Mouse (Mus musculus) MEL (cell line): ENCODE results near the gene Tirap.

ENCODE experiments used
- CHD2 ChIP-seq: IDR thresholded peaks from 2 replicates; pipeline ENCODE4 v1.6.1; 2011; ENCODE audit warnings: low read length, improper control_type of control experiment
- CTCF ChIP-seq, 3 experiments: IDR thresholded peaks in 2 of 3; conservative IDR thresholded peaks in 1 of 3; 2 replicates each; pipeline ENCODE4 v1.5.1; 2011 to 2012; ENCODE audit warnings: low read length in 3 of 3, low read depth in 2 of 3, mild to moderate bottlenecking in 2 of 3, improper control_type of control experiment in 1 of 3, inconsistent platforms in 1 of 3, mixed read lengths in 1 of 3, moderate library complexity in 1 of 3; ENCODE audit not compliant: control insufficient read depth in 1 of 3, insufficient read depth in 1 of 3, poor library complexity in 1 of 3, severe bottlenecking in 1 of 3
- EP300 ChIP-seq, 2 experiments: IDR thresholded peaks; 2 replicates each; pipeline ENCODE4 v1.6.1; 2011; ENCODE audit warnings: improper control_type of control experiment in 2 of 2, low read length in 2 of 2, low read depth in 1 of 2, mild to moderate bottlenecking in 1 of 2
- GATA1 ChIP-seq: IDR thresholded peaks from 2 replicates; pipeline ENCODE4 v1.6.1; 2011; ENCODE audit warnings: low read depth, low read length, improper control_type of control experiment
- HCFC1 ChIP-seq: IDR thresholded peaks from 2 replicates; pipeline ENCODE4 v1.6.1; 2012; ENCODE audit warnings: low read depth, mild to moderate bottlenecking, inconsistent platforms, low read length, improper control_type of control experiment, moderate library complexity
- NELFE ChIP-seq: IDR thresholded peaks from 2 replicates; pipeline ENCODE4 v1.6.1; 2011; ENCODE audit warnings: low read depth, low read length, improper control_type of control experiment
- POLR2A ChIP-seq, 2 experiments: IDR thresholded peaks; 2 replicates each; pipeline ENCODE4 v1.6.1; 2011 to 2012; ENCODE audit warnings: low read length in 2 of 2, mild to moderate bottlenecking in 2 of 2, control low read depth in 1 of 2, improper control_type of control experiment in 1 of 2, low read depth in 1 of 2, moderate library complexity in 1 of 2; ENCODE audit not compliant: control insufficient read depth in 1 of 2, insufficient read depth in 1 of 2, poor library complexity in 1 of 2
- RCOR1 ChIP-seq: IDR thresholded peaks from 2 replicates; pipeline ENCODE4 v1.6.1; 2012; ENCODE audit warnings: low read depth, mild to moderate bottlenecking, inconsistent platforms, low read length, improper control_type of control experiment
- TAL1 ChIP-seq: IDR thresholded peaks from 2 replicates; pipeline ENCODE4 v1.6.1; 2012; ENCODE audit warnings: mild to moderate bottlenecking, inconsistent platforms, low read length, moderate library complexity, mixed read lengths
- TCF12 ChIP-seq: IDR thresholded peaks from 2 replicates; pipeline ENCODE4 v1.6.1; 2014; ENCODE audit warnings: low read depth, mild to moderate bottlenecking, inconsistent platforms, low read length, improper control_type of control experiment, moderate library complexity
- USF1 ChIP-seq: IDR thresholded peaks from 2 replicates; pipeline ENCODE4 v1.6.1; 2014; ENCODE audit warnings: low read depth, mild to moderate bottlenecking, inconsistent platforms, low read length, improper control_type of control experiment, moderate library complexity
- USF2 ChIP-seq, 2 experiments: IDR thresholded peaks; 2 replicates each; pipeline ENCODE4 v1.6.1; 2011 to 2012; ENCODE audit warnings: improper control_type of control experiment in 2 of 2, low read length in 2 of 2, borderline replicate concordance in 1 of 2, inconsistent platforms in 1 of 2, low read depth in 1 of 2, mild to moderate bottlenecking in 1 of 2; ENCODE audit not compliant: insufficient read depth in 1 of 2
- ZC3H11A ChIP-seq: IDR thresholded peaks from 2 replicates; pipeline ENCODE4 v1.6.1; 2012; ENCODE audit warnings: low read depth, mild to moderate bottlenecking, inconsistent platforms, low read length, improper control_type of control experiment
- ZNF384 ChIP-seq: IDR thresholded peaks from 2 replicates; pipeline ENCODE4 v1.6.1; 2012; ENCODE audit warnings: low read depth, mild to moderate bottlenecking, inconsistent platforms, low read length, improper control_type of control experiment

DNA sequence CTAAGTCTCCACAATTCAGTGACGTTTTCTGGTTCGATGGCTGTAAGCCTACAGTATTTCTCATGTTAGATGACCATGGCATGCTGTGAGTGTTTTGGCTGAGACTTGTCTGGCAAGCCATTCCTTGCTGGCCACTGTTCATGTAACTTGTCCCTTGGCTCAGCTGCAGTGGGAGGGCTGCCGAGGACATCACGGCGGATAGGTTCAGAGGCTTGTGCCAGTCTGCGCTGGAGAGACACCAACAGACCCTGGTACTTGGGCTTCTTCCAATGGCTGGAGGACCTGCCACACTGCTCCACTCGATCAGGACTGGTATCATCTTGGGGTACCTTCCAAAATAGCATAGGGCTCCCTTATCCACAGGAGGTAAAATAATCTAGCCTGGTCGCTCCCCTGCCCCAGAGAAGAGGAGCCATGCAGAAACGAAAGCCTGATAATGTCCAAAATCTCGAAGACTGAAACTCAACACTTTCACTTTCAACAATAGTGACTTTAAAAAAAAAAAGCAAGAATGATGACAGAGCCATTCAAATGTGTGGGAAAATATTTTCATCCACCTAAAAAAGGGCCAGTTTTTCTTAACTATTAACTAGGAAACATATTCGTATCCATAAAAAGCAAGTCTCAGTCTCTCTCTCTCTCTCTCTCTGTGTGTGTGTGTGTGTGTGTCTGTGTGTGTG lies 36.9 kb downstream of the Tirap start:
- TF ChIP-seq CTCF (IDR thresholded peaks at IDR 0.05 in 2 of 3, conservative IDR thresholded peaks at IDR 0.05 in 1 of 3; ENCODE audit: control insufficient read depth in 1 of 3, insufficient read depth in 1 of 3, low read depth in 2 of 3, low read length in 3 of 3, poor library complexity in 1 of 3, severe bottlenecking in 1 of 3) (no peak), CHD2 (no peak), ZNF384 (no peak), HCFC1 (no peak), RCOR1 (no peak), TAL1 (no peak), POLR2A (IDR thresholded peaks at IDR 0.05; ENCODE audit: control insufficient read depth in 1 of 2, insufficient read depth in 1 of 2, low read depth in 1 of 2, low read length in 2 of 2, poor library complexity in 1 of 2) (no peak), USF1 (no peak), ZC3H11A (no peak), NELFE (no peak), EP300 (IDR thresholded peaks at IDR 0.05; ENCODE audit: low read depth in 1 of 2, low read length in 2 of 2) (no peak), TCF12 (no peak), GATA1 (no peak), USF2 (IDR thresholded peaks at IDR 0.05; ENCODE audit: borderline replicate concordance in 1 of 2, insufficient read depth in 1 of 2, low read depth in 1 of 2, low read length in 2 of 2) (no peak)
